Mouse (Mus musculus) C2C12 (cell line): ENCODE measurements at regions not wholly inside any gene's neighbourhood (a gene's known extent, or its start where the extent isn't known, plus 50 kb on each side); places are given as distances from the start of the nearest gene placed in this dataset.

Source experiments
- CTCF ChIP-seq: IDR thresholded peaks from one replicate; pipeline ENCODE4 v1.5.1; 2011; ENCODE audit not compliant: control insufficient read depth, insufficient read depth, insufficient read length
- MAX ChIP-seq: IDR thresholded peaks from one replicate; pipeline ENCODE4 v1.6.1; 2011; ENCODE audit warnings: mild to moderate bottlenecking, control low read depth

DNA sequence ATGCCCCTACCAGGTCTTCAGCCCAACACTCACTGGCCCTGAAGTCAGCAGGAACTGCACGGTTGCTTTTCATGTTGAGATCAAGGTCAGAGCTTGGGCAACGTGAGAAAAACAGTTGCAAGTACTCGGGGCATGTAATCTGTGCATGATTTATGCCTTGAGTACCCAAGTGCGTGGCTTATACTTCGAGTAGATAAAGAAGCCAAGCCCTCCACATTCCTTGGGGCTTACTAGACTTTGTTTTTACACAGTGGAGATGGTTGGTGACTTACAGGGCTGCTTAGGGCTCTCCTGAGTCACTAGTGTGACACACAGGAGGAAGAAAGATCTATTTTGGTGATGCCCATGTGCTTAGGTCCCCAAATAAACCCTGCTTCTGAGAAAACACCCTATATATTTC is 172.8 kb downstream of the Mylk4 start:
- TF ChIP-seq CTCF (no peak), MAX (peak; percentile 73)
